Mouse (Mus musculus) cerebellum, adult 11 months (tissue): Measurements from ENCODE around the gene E130114P18Rik.

ENCODE experiments used
- DNase-seq: peaks from one replicate; pipeline ENCODE4 v3.0.0; 2022

The E130114P18Rik gene

GRCm38 (mm10) chr4:97596348-97596747, 181.5 kb downstream of the E130114P18Rik start:
- DNase-seq = no peak

GRCm38 (mm10) chr4:97593869-97594268, 184.0 kb downstream of the E130114P18Rik start:
- DNase-seq = no peak

- DNase-seq = no peak
Measured at GRCm38 (mm10) chr4:97589790-97590189, 188.1 kb downstream of the E130114P18Rik start.

- DNase-seq = no peak
Measured at GRCm38 (mm10) chr4:97587412-97588010, 190.4 kb downstream of the E130114P18Rik start.

GRCm38 (mm10) chr4:97585170-97585569, 192.7 kb downstream of the E130114P18Rik start:
- DNase-seq = no peak

GRCm38 (mm10) chr4:97584445-97585130, 193.3 kb downstream of the E130114P18Rik start:
- no peak for DNase-seq

GRCm38 (mm10) chr4:97582796-97583430, 195.0 kb downstream of the E130114P18Rik start:
- DNase-seq = no peak

GRCm38 (mm10) chr4:97582064-97582415, 195.8 kb downstream of the E130114P18Rik start:
- no peak for DNase-seq

GRCm38 (mm10) chr4:97581314-97582063, 196.4 kb downstream of the E130114P18Rik start:
- DNase-seq = no peak

- DNase-seq = no peak
Measured at GRCm38 (mm10) chr4:97580906-97581305, 197.0 kb downstream of the E130114P18Rik start.

GRCm38 (mm10) chr4:97578571-97579165, 199.2 kb downstream of the E130114P18Rik start:
- no peak for DNase-seq

- DNase-seq = no peak
Measured at GRCm38 (mm10) chr4:97577431-97577830, 200.4 kb downstream of the E130114P18Rik start.

GRCm38 (mm10) chr4:97575447-97575846, 202.4 kb downstream of the E130114P18Rik start:
- no peak for DNase-seq

- no peak for DNase-seq
Measured at GRCm38 (mm10) chr4:97569320-97569719, 208.6 kb downstream of the E130114P18Rik start.

GRCm38 (mm10) chr4:97564656-97565055, 213.2 kb downstream of the E130114P18Rik start:
- no peak for DNase-seq

- DNase-seq = no peak
Measured at GRCm38 (mm10) chr4:97564199-97564598, 213.7 kb downstream of the E130114P18Rik start.

GRCm38 (mm10) chr4:97557585-97557984, 220.3 kb downstream of the E130114P18Rik start:
- no peak for DNase-seq

- no peak for DNase-seq
Measured at GRCm38 (mm10) chr4:97544016-97544415, 233.9 kb downstream of the E130114P18Rik start.

GRCm38 (mm10) chr4:97532072-97532471, 245.8 kb downstream of the E130114P18Rik start:
- DNase-seq = no peak

- no peak for DNase-seq
Measured at GRCm38 (mm10) chr4:97528517-97528916, 249.4 kb downstream of the E130114P18Rik start.
